Mouse (Mus musculus) CH12F3 (cell line): Measurements from ENCODE around the gene Crtc3.

ENCODE experiments used
- in situ Hi-C: fragments of 300-500 bp; cut with MboI; formaldehyde crosslinking; loops from 2 replicates; pipeline ENCODE4 v1.14.3; 2020; ENCODE audit warnings: low sequenced_read_pairs

Crtc3 gene

GRCm38 (mm10) chr7:80642552-80642951, 46.1 kb downstream of the Crtc3 start:
- in situ Hi-C loops = no loop called here

- in situ Hi-C loops = no loop called here
These were observed 46.8 kb downstream of the Crtc3 start for GRCm38 (mm10) chr7:80641899-80642298.

GRCm38 (mm10) chr7:80641497-80641896, 47.2 kb downstream of the Crtc3 start:
- in situ Hi-C loops = no loop called here

GRCm38 (mm10) chr7:80639981-80640380, 48.7 kb downstream of the Crtc3 start:
- in situ Hi-C loops = no loop called here

GRCm38 (mm10) chr7:80638460-80638859, 50.2 kb downstream of the Crtc3 start:
- in situ Hi-C loops = no loop called here

- in situ Hi-C loops = no loop called here
These were observed 51.5 kb downstream of the Crtc3 start for GRCm38 (mm10) chr7:80636953-80637800.

GRCm38 (mm10) chr7:80636288-80636952, 52.3 kb downstream of the Crtc3 start:
- in situ Hi-C loops = no loop called here

- in situ Hi-C loops = no loop called here
These were observed 52.8 kb downstream of the Crtc3 start for GRCm38 (mm10) chr7:80635866-80636265.

GRCm38 (mm10) chr7:80634741-80635140, 53.9 kb downstream of the Crtc3 start:
- in situ Hi-C loops = no loop called here

GRCm38 (mm10) chr7:80633635-80634034, 55.0 kb downstream of the Crtc3 start:
- in situ Hi-C loops = no loop called here

- in situ Hi-C loops = no loop called here
These were observed 56.7 kb downstream of the Crtc3 start for GRCm38 (mm10) chr7:80631993-80632392.

- in situ Hi-C loops = no loop called here
These were observed 57.3 kb downstream of the Crtc3 start for GRCm38 (mm10) chr7:80631405-80631804.

GRCm38 (mm10) chr7:80629369-80629768, 59.3 kb downstream of the Crtc3 start:
- in situ Hi-C loops = no loop called here

- in situ Hi-C loops = no loop called here
These were observed 59.9 kb downstream of the Crtc3 start for GRCm38 (mm10) chr7:80628708-80629183.

GRCm38 (mm10) chr7:80626943-80627342, 61.7 kb downstream of the Crtc3 start:
- in situ Hi-C loops = no loop called here

- in situ Hi-C loops = no loop called here
These were observed 62.8 kb downstream of the Crtc3 start for GRCm38 (mm10) chr7:80625841-80626240.

- in situ Hi-C loops = no loop called here
These were observed 65.4 kb downstream of the Crtc3 start for GRCm38 (mm10) chr7:80623276-80623675.

GRCm38 (mm10) chr7:80616096-80616495, 72.6 kb downstream of the Crtc3 start:
- in situ Hi-C loops = no loop called here

GRCm38 (mm10) chr7:80614042-80614441, 74.6 kb downstream of the Crtc3 start:
- in situ Hi-C loops = no loop called here

- in situ Hi-C loops = no loop called here
These were observed 76.4 kb downstream of the Crtc3 start for GRCm38 (mm10) chr7:80612191-80612787.

GRCm38 (mm10) chr7:80611646-80612045, 77.0 kb downstream of the Crtc3 start:
- in situ Hi-C loops = no loop called here

GRCm38 (mm10) chr7:80607503-80607902, 81.2 kb downstream of the Crtc3 start:
- in situ Hi-C loops = no loop called here
